Mouse (Mus musculus) hindbrain, embryonic 11.5 days (tissue): ENCODE measurements at regions not wholly inside any gene's neighbourhood (a gene's known extent, or its start where the extent isn't known, plus 50 kb on each side); places are given as distances from the start of the nearest gene placed in this dataset.

Source experiments
- ATAC-seq: fragments of 200-750 bp; cut with Nextera tagmentation; 2 replicates; pipeline ENCODE4 v1.8.0; 2017; ENCODE audit warnings: mild to moderate bottlenecking, moderate TSS enrichment, moderate library complexity; ENCODE audit not compliant: low FRiP score
- DNase-seq: peaks from one replicate; pipeline ENCODE4 v3.0.0-alpha.2; 2015; ENCODE audit warnings: low spot score
- H3K27ac ChIP-seq: fragments of 300-500 bp; sonication (generic); 2 replicates; pipeline ENCODE4 v1.5.1; 2014; ENCODE audit warnings: mild to moderate bottlenecking, low read depth, low read length
- H3K27me3 ChIP-seq: fragments of 300-500 bp; sonication (generic); 2 replicates; pipeline ENCODE4 v1.6.1; 2014; ENCODE audit warnings: mild to moderate bottlenecking, low read length, moderate library complexity, mixed read lengths; ENCODE audit not compliant: control insufficient read depth, insufficient read depth
- H3K36me3 ChIP-seq: fragments of 300-500 bp; sonication (generic); 2 replicates; pipeline ENCODE4 v1.6.1; 2014; ENCODE audit warnings: mild to moderate bottlenecking, low read length, moderate library complexity, mixed read lengths; ENCODE audit not compliant: control insufficient read depth, insufficient read depth
- H3K4me1 ChIP-seq: fragments of 300-500 bp; sonication (generic); replicated peaks from 2 replicates; pipeline ENCODE4 v1.6.1; 2014; ENCODE audit warnings: low read length, mixed read lengths; ENCODE audit not compliant: control insufficient read depth, insufficient read depth
- H3K4me2 ChIP-seq: fragments of 300-500 bp; sonication (generic); replicated peaks from 2 replicates; pipeline ENCODE4 v1.6.1; 2014; ENCODE audit warnings: mild to moderate bottlenecking, low read depth, low read length
- H3K4me3 ChIP-seq: fragments of 300-500 bp; sonication (generic); 2 replicates; pipeline ENCODE4 v1.5.1; 2014; ENCODE audit warnings: low read depth, low read length
- H3K9ac ChIP-seq: fragments of 300-500 bp; sonication (generic); 2 replicates; pipeline ENCODE4 v1.6.1; 2014; ENCODE audit warnings: low read depth, low read length
- H3K9me3 ChIP-seq: fragments of 300-500 bp; sonication (generic); 2 replicates; pipeline ENCODE4 v1.6.1; 2016; ENCODE audit warnings: low read length; ENCODE audit not compliant: control insufficient read depth
- WGBS: fragments of 180-500 bp; shearing (Covaris S2); extraction: QIAGEN DNeasy Blood & Tissue Kit; methylation state at CpG from one replicate; pipeline ENCODE4 v1.1.7; 2014; 5-methylcytosine and 5-hydroxymethylcytosine counted together

GRCm38 (mm10) chr7:125187011-125187740, 257.3 kb upstream of the Kdm8 start:
- no peaks in the 10 kb centered on the region for H3K36me3 ChIP-seq
- H3K4me3 ChIP-seq = no peak overlapping the region
- ATAC-seq = no peak
- DNase-seq = no peak
- H3K4me2 ChIP-seq = no peak overlapping the region
- no peaks in the 10 kb centered on the region for H3K27me3 ChIP-seq
- no peaks in the 10 kb centered on the region for H3K9me3 ChIP-seq
- H3K9ac ChIP-seq = no peak overlapping the region
- 88% methylated on average over 10 of the region's 10 CpGs for WGBS
- H3K27ac ChIP-seq = no peak overlapping the region
- no peaks in the 10 kb centered on the region for H3K4me1 ChIP-seq

- Histone ChIP-seq H3K4me3 (no peak overlapping the region), H3K4me2 (no peak overlapping the region), H3K9ac (no peak overlapping the region), H3K27me3 (no peaks in the 10 kb centered on the region), H3K27ac (no peak overlapping the region), H3K36me3 (no peaks in the 10 kb centered on the region), H3K9me3 (no peaks in the 10 kb centered on the region), H3K4me1 (no peaks in the 10 kb centered on the region)
- 86% methylated on average over 5 of the region's 5 CpGs for WGBS
- ATAC-seq (no peak), DNase-seq (no peak)
Measured at GRCm38 (mm10) chr7:125188986-125189385, 255.5 kb upstream of the Kdm8 start.

GRCm38 (mm10) chr7:125190067-125190466, 254.4 kb upstream of the Kdm8 start:
- 85% methylated on average over 6 of the region's 6 CpGs for WGBS
- no peak for ATAC-seq
- no peak overlapping the region for H3K9ac ChIP-seq
- no peaks in the 10 kb centered on the region for H3K36me3 ChIP-seq
- H3K4me2 ChIP-seq = no peak overlapping the region
- H3K4me3 ChIP-seq = no peak overlapping the region
- no peak for DNase-seq
- no peak overlapping the region for H3K27ac ChIP-seq
- no peaks in the 10 kb centered on the region for H3K9me3 ChIP-seq
- H3K4me1 ChIP-seq = no peaks in the 10 kb centered on the region
- H3K27me3 ChIP-seq = no peaks in the 10 kb centered on the region

GRCm38 (mm10) chr7:125191313-125191712, 253.2 kb upstream of the Kdm8 start:
- Histone ChIP-seq H3K4me1 (no peaks in the 10 kb centered on the region), H3K9ac (no peak overlapping the region), H3K9me3 (no peaks in the 10 kb centered on the region), H3K4me2 (no peak overlapping the region), H3K36me3 (no peaks in the 10 kb centered on the region), H3K4me3 (no peak overlapping the region), H3K27ac (no peak overlapping the region), H3K27me3 (no peaks in the 10 kb centered on the region)
- DNase-seq = no peak
- ATAC-seq = no peak

GRCm38 (mm10) chr7:125211346-125211973, 233.0 kb upstream of the Kdm8 start:
- DNase-seq (peak; percentile 54), ATAC-seq (peak; percentile 90)
- no peak overlapping the region for H3K27ac ChIP-seq
- no peak overlapping the region for H3K4me2 ChIP-seq
- no peak overlapping the region for H3K4me3 ChIP-seq
- no peaks in the 10 kb centered on the region for H3K27me3 ChIP-seq
- H3K9me3 ChIP-seq = no peaks in the 10 kb centered on the region
- WGBS = 46% methylated on average over 6 of the region's 6 CpGs
- no peaks in the 10 kb centered on the region for H3K4me1 ChIP-seq
- H3K36me3 ChIP-seq = no peaks in the 10 kb centered on the region
- no peak overlapping the region for H3K9ac ChIP-seq

GRCm38 (mm10) chr7:125214036-125214435, 230.4 kb upstream of the Kdm8 start:
- H3K4me1 ChIP-seq = no peaks in the 10 kb centered on the region
- ATAC-seq (no peak), DNase-seq (no peak)
- H3K27ac ChIP-seq = no peak overlapping the region
- whole genome bisulfite sequencing = 73% methylated on average over 6 of the region's 6 CpGs
- H3K36me3 ChIP-seq = no peaks in the 10 kb centered on the region
- H3K4me2 ChIP-seq = no peak overlapping the region
- H3K9ac ChIP-seq = no peak overlapping the region
- no peak overlapping the region for H3K4me3 ChIP-seq
- no peaks in the 10 kb centered on the region for H3K27me3 ChIP-seq
- H3K9me3 ChIP-seq = no peaks in the 10 kb centered on the region

- Histone ChIP-seq H3K4me1 (no peaks in the 10 kb centered on the region), H3K9ac (no peak overlapping the region), H3K36me3 (no peaks in the 10 kb centered on the region), H3K4me3 (no peak overlapping the region), H3K9me3 (no peaks in the 10 kb centered on the region), H3K4me2 (no peak overlapping the region), H3K27ac (no peak overlapping the region), H3K27me3 (no peaks in the 10 kb centered on the region)
- DNase-seq (no peak), ATAC-seq (no peak)
- WGBS = 78% methylated on average over 4 of the region's 4 CpGs
Measured at GRCm38 (mm10) chr7:125217630-125218029, 226.8 kb upstream of the Kdm8 start.

- Histone ChIP-seq H3K4me2 (no peak overlapping the region), H3K9ac (no peak overlapping the region), H3K9me3 (no peaks in the 10 kb centered on the region), H3K36me3 (no peaks in the 10 kb centered on the region), H3K4me1 (no peaks in the 10 kb centered on the region), H3K27me3 (no peaks in the 10 kb centered on the region), H3K4me3 (no peak overlapping the region), H3K27ac (no peak overlapping the region)
- ATAC-seq (no peak), DNase-seq (no peak)
- WGBS = 89% methylated on average over 1 of the region's 1 CpGs
Measured at GRCm38 (mm10) chr7:125222684-125223083, 221.8 kb upstream of the Kdm8 start.

- WGBS = 72% methylated on average over 7 of the region's 7 CpGs
- no peak overlapping the region for H3K4me2 ChIP-seq
- ATAC-seq = no peak
- H3K27me3 ChIP-seq = no peaks in the 10 kb centered on the region
- H3K9ac ChIP-seq = no peak overlapping the region
- no peak overlapping the region for H3K27ac ChIP-seq
- DNase-seq = no peak
- H3K36me3 ChIP-seq = no peaks in the 10 kb centered on the region
- H3K4me3 ChIP-seq = no peak overlapping the region
- no peaks in the 10 kb centered on the region for H3K4me1 ChIP-seq
- no peaks in the 10 kb centered on the region for H3K9me3 ChIP-seq
Measured at GRCm38 (mm10) chr7:125234911-125235310, 209.6 kb upstream of the Kdm8 start.
